Mouse (Mus musculus): ENCODE data around the gene Wnk4.

Wnk4 gene

GRCm38 (mm10) chr11:101276319-101277070, 16.1 kb downstream of the Wnk4 start:
- DNase-seq, result no peak

- peak; percentile 50 for DNase-seq
Observed at GRCm38 (mm10) chr11:101277381-101278222, 17.2 kb downstream of the Wnk4 start.

- peak; percentile 91 for DNase-seq
Observed at GRCm38 (mm10) chr11:101278223-101279192, 18.1 kb downstream of the Wnk4 start, which contains the start of the genes Cntd1 and Coa3. Gene Cntd1, plus strand, starts transcription at chr11:101279012. Gene Coa3, minus strand, starts transcription at chr11:101279114.

- no peak for DNase-seq
Observed at GRCm38 (mm10) chr11:101279193-101279569, 18.8 kb downstream of the Wnk4 start.

- no peak for DNase-seq
Observed at GRCm38 (mm10) chr11:101280837-101281236, 20.5 kb downstream of the Wnk4 start.

- no peak for DNase-seq
Observed at GRCm38 (mm10) chr11:101282896-101283295, 22.5 kb downstream of the Wnk4 start.

- DNase-seq, result no peak
Observed at GRCm38 (mm10) chr11:101283805-101284204, 23.4 kb downstream of the Wnk4 start.

GRCm38 (mm10) chr11:101287306-101287705, 26.9 kb downstream of the Wnk4 start:
- no peak for DNase-seq

- no peak for DNase-seq
Observed at GRCm38 (mm10) chr11:101291231-101291630, 30.9 kb downstream of the Wnk4 start.

- no peak for DNase-seq
Observed at GRCm38 (mm10) chr11:101295191-101295590, 34.8 kb downstream of the Wnk4 start.

- DNase-seq, result no peak
Observed at GRCm38 (mm10) chr11:101300881-101301280, 40.5 kb downstream of the Wnk4 start.

GRCm38 (mm10) chr11:101301299-101302003, 41.1 kb downstream of the Wnk4 start:
- DNase-seq, result no peak

- peak; percentile 96 for DNase-seq
Observed at GRCm38 (mm10) chr11:101302004-101302798, 41.8 kb downstream of the Wnk4 start, which contains the start of gene Becn1. Gene Becn1, minus strand, starts transcription at chr11:101302286.

GRCm38 (mm10) chr11:101307744-101308143, 47.4 kb downstream of the Wnk4 start:
- DNase-seq, result no peak

GRCm38 (mm10) chr11:101311083-101311482, 50.7 kb downstream of the Wnk4 start:
- DNase-seq, result no peak

GRCm38 (mm10) chr11:101312150-101312549, 51.8 kb downstream of the Wnk4 start:
- DNase-seq, result no peak

- no peak for DNase-seq
Observed at GRCm38 (mm10) chr11:101314567-101314966, 54.2 kb downstream of the Wnk4 start.

GRCm38 (mm10) chr11:101315082-101315650, 54.8 kb downstream of the Wnk4 start:
- DNase-seq, result no peak

- DNase-seq, result peak; percentile 95
Observed at GRCm38 (mm10) chr11:101315665-101316500, 55.5 kb downstream of the Wnk4 start, which contains the start of gene Psme3. Gene Psme3, plus strand, starts transcription at chr11:101316213.

- DNase-seq, result no peak
Observed at GRCm38 (mm10) chr11:101316501-101316917, 56.1 kb downstream of the Wnk4 start.

All from right cerebral cortex, adult 18-20 months (tissue).